Mouse (Mus musculus) liver, embryonic 14.5 days (tissue): ENCODE results near the gene Birc5.

Experiments used
- CTCF ChIP-seq: IDR thresholded peaks from 2 replicates; pipeline ENCODE4 v1.5.1; 2016; ENCODE audit warnings: antibody characterized with exemption, low read depth, control low read depth
- EP300 ChIP-seq: IDR thresholded peaks from 2 replicates; pipeline ENCODE4 v1.6.1; 2016; ENCODE audit warnings: antibody characterized with exemption, low read depth

GRCm38 (mm10) chr11:117880336-117880976 lies 31.4 kb downstream of the Birc5 start:
- TF ChIP-seq CTCF (no peak), EP300 (no peak)
